Mouse (Mus musculus): ENCODE data around the gene Mgst1. TPM values are rescaled to one million over a fixed set of nuclear protein-coding genes. Genes with fewer than 3 reads are reported as not detected.

Mgst1 gene
- polyA plus RNA-seq, 1 experiment from 2014 or later: 160 TPM

GRCm38 (mm10) chr6:138128392-138129335 lies 11.5 kb upstream of the Mgst1 start:
- ATAC-seq (ENCODE audit: insufficient read depth) (peak; percentile 78), DNase-seq (peak; percentile 82)
- H3K27ac ChIP-seq (ENCODE audit: low read depth): no peak overlapping the region
- no peaks in the 10 kb centered on the region for H3K9me3 ChIP-seq (ENCODE audit: low read depth, low read length)
- no peaks in the 10 kb centered on the region for H3K36me3 ChIP-seq (ENCODE audit: insufficient read depth)
- no peaks in the 10 kb centered on the region for H3K4me1 ChIP-seq (ENCODE audit: insufficient read depth)
- no peak overlapping the region for H3K4me3 ChIP-seq (ENCODE audit: low read depth, low read length)
- H3K4me2 ChIP-seq: no peak overlapping the region
- WGBS: 69% methylated on average over 10 of the region's 10 CpGs
- no peaks in the 10 kb centered on the region for H3K27me3 ChIP-seq (ENCODE audit: insufficient read depth, low read length)
- TF ChIP-seq CTCF (IDR thresholded peaks at IDR 0.05; ENCODE audit: low read depth): no peak
- H3K9ac ChIP-seq: no peak overlapping the region

GRCm38 (mm10) chr6:138130541-138130940 lies 9.6 kb upstream of the Mgst1 start:
- Histone ChIP-seq H3K4me3 (ENCODE audit: low read depth, low read length) (no peak overlapping the region), H3K36me3 (ENCODE audit: insufficient read depth) (no peaks in the 10 kb centered on the region), H3K4me2 (no peak overlapping the region), H3K9ac (no peak overlapping the region), H3K27me3 (ENCODE audit: insufficient read depth, low read length) (no peaks in the 10 kb centered on the region), H3K27ac (ENCODE audit: low read depth) (no peak overlapping the region), H3K9me3 (ENCODE audit: low read depth, low read length) (no peaks in the 10 kb centered on the region), H3K4me1 (ENCODE audit: insufficient read depth) (no peaks in the 10 kb centered on the region)
- TF ChIP-seq CTCF (IDR thresholded peaks at IDR 0.05; ENCODE audit: low read depth): no peak
- DNase-seq (no peak), ATAC-seq (ENCODE audit: insufficient read depth) (no peak)
- whole genome bisulfite sequencing: 63% methylated on average over 3 of the region's 3 CpGs

GRCm38 (mm10) chr6:138140336-138140735 lies 220 bp downstream of the Mgst1 start:
- peak overlapping the region; percentile 67 for H3K9ac ChIP-seq
- no peak for TF ChIP-seq CTCF (IDR thresholded peaks at IDR 0.05; ENCODE audit: low read depth)
- ATAC-seq (ENCODE audit: insufficient read depth): peak; percentile 67
- under 1% methylated on average over 16 of the region's 16 CpGs for WGBS
- peak overlapping the region; percentile 93 for H3K27ac ChIP-seq (ENCODE audit: low read depth)
- H3K27me3 ChIP-seq (ENCODE audit: insufficient read depth, low read length): no peaks in the 10 kb centered on the region
- peak overlapping the region; percentile 69 for H3K4me2 ChIP-seq
- H3K36me3 ChIP-seq (ENCODE audit: insufficient read depth): no peaks in the 10 kb centered on the region
- H3K4me1 ChIP-seq (ENCODE audit: insufficient read depth): peaks cover 17% of the 10 kb centered on the region
- H3K4me3 ChIP-seq (ENCODE audit: low read depth, low read length): peak overlapping the region; percentile 47
- DNase-seq: peak; percentile 89
- no peaks in the 10 kb centered on the region for H3K9me3 ChIP-seq (ENCODE audit: low read depth, low read length)

- H3K4me1 ChIP-seq (ENCODE audit: insufficient read depth): peaks cover 17% of the 10 kb centered on the region
- WGBS: 20% methylated on average over 4 of the region's 4 CpGs
- no peaks in the 10 kb centered on the region for H3K9me3 ChIP-seq (ENCODE audit: low read depth, low read length)
- H3K27me3 ChIP-seq (ENCODE audit: insufficient read depth, low read length): no peaks in the 10 kb centered on the region
- TF ChIP-seq CTCF (IDR thresholded peaks at IDR 0.05; ENCODE audit: low read depth): no peak
- ATAC-seq (ENCODE audit: insufficient read depth) (peak; percentile 79), DNase-seq (peak; percentile 96)
- peak overlapping the region; percentile 93 for H3K27ac ChIP-seq (ENCODE audit: low read depth)
- H3K4me2 ChIP-seq: peak overlapping the region; percentile 69
- H3K9ac ChIP-seq: peak overlapping the region; percentile 67
- H3K4me3 ChIP-seq (ENCODE audit: low read depth, low read length): peak overlapping the region; percentile 47
- no peaks in the 10 kb centered on the region for H3K36me3 ChIP-seq (ENCODE audit: insufficient read depth)
Observed at GRCm38 (mm10) chr6:138141111-138141592, 1.0 kb downstream of the Mgst1 start.

GRCm38 (mm10) chr6:138142604-138143003 lies 2.5 kb downstream of the Mgst1 start:
- peak overlapping the region; percentile 69 for H3K4me2 ChIP-seq
- peak overlapping the region; percentile 67; the same call in 1 of the 2 replicates for H3K27ac ChIP-seq (ENCODE audit: low read depth)
- WGBS: 78% methylated on average over 7 of the region's 7 CpGs

GRCm38 (mm10) chr6:138143450-138143849 lies 3.3 kb downstream of the Mgst1 start:
- H3K36me3 ChIP-seq (ENCODE audit: insufficient read depth): no peaks in the 10 kb centered on the region; the same call in 1 of the 2 replicates
- peaks cover 17% of the 10 kb centered on the region for H3K4me1 ChIP-seq (ENCODE audit: insufficient read depth)
- H3K9ac ChIP-seq: no peak overlapping the region
- ATAC-seq (ENCODE audit: insufficient read depth) (peak; percentile 52), DNase-seq (peak; percentile 67)
- 48% methylated on average over 3 of the region's 3 CpGs for WGBS
- peak overlapping the region; percentile 69 for H3K4me2 ChIP-seq
- no peaks in the 10 kb centered on the region for H3K9me3 ChIP-seq (ENCODE audit: low read depth, low read length)
- no peak overlapping the region for H3K4me3 ChIP-seq (ENCODE audit: low read depth, low read length)
- no peak for TF ChIP-seq CTCF (IDR thresholded peaks at IDR 0.05; ENCODE audit: low read depth)
- no peaks in the 10 kb centered on the region for H3K27me3 ChIP-seq (ENCODE audit: insufficient read depth, low read length)
- peak overlapping the region; percentile 67 for H3K27ac ChIP-seq (ENCODE audit: low read depth)

More at GRCm38 (mm10) chr6:138142604-138143003, 2.5 kb downstream of the Mgst1 start:
- no peak for DNase-seq
- Histone ChIP-seq H3K4me1 (ENCODE audit: insufficient read depth) (peaks cover 17% of the 10 kb centered on the region), H3K4me3 (ENCODE audit: low read depth, low read length) (no peak overlapping the region), H3K9me3 (ENCODE audit: low read depth, low read length) (no peaks in the 10 kb centered on the region), H3K27me3 (ENCODE audit: insufficient read depth, low read length) (no peaks in the 10 kb centered on the region), H3K36me3 (ENCODE audit: insufficient read depth) (no peaks in the 10 kb centered on the region), H3K9ac (no peak overlapping the region)
- no peak for TF ChIP-seq CTCF (IDR thresholded peaks at IDR 0.05; ENCODE audit: low read depth)
- ATAC-seq (ENCODE audit: insufficient read depth): no peak

GRCm38 (mm10) chr6:138153111-138153510 lies 13.0 kb downstream of the Mgst1 start:
- TF ChIP-seq CTCF (IDR thresholded peaks at IDR 0.05; ENCODE audit: low read depth): peak; percentile 93
- H3K27me3 ChIP-seq (ENCODE audit: insufficient read depth, low read length): no peaks in the 10 kb centered on the region
- H3K36me3 ChIP-seq (ENCODE audit: insufficient read depth): peaks cover 14% of the 10 kb centered on the region; the same call in 1 of the 2 replicates

More at GRCm38 (mm10) chr6:138153111-138153510, 13.0 kb downstream of the Mgst1 start:
- Histone ChIP-seq H3K4me3 (ENCODE audit: low read depth, low read length) (no peak overlapping the region), H3K9me3 (ENCODE audit: low read depth, low read length) (no peaks in the 10 kb centered on the region), H3K4me2 (no peak overlapping the region), H3K27ac (ENCODE audit: low read depth) (no peak overlapping the region), H3K9ac (no peak overlapping the region), H3K4me1 (ENCODE audit: insufficient read depth) (no peaks in the 10 kb centered on the region)
- peak; percentile 93 for DNase-seq
- ATAC-seq (ENCODE audit: insufficient read depth): 0 out of 2 replicates have a peak, but pooled peaks have one; percentile 65
- 23% methylated on average over 5 of the region's 5 CpGs for WGBS

All from lung, embryonic 14.5 days (tissue).